Mouse (Mus musculus) limb, embryonic 14.5 days (tissue): ENCODE results near the gene Pcnx2. TPM values are rescaled to one million over a fixed set of nuclear protein-coding genes. Genes with fewer than 3 reads are reported as not detected.
A peak's percentile ranks its signal among the peaks of the same experiment; 100 is the strongest.

Experiments
- ATAC-seq: fragments of 200-750 bp; cut with Nextera tagmentation; 2 replicates; pipeline ENCODE4 v1.8.0; 2017; ENCODE audit warnings: low read depth, moderate number of reproducible peaks, moderate TSS enrichment; ENCODE audit not compliant: low FRiP score
- DNase-seq: peaks from one replicate; pipeline ENCODE4 v3.0.0-alpha.2; 2015; ENCODE audit warnings: low spot score
- H3K27ac ChIP-seq: fragments of 300-500 bp; sonication (generic); replicated peaks from 2 replicates; pipeline ENCODE4 v1.5.1; 2014; ENCODE audit warnings: low read depth, mild to moderate bottlenecking, low read length, moderate library complexity, mixed read lengths
- H3K27me3 ChIP-seq: fragments of 300-500 bp; sonication (generic); 2 replicates; pipeline ENCODE4 v1.6.1; 2014; ENCODE audit warnings: low read length, mixed read lengths; ENCODE audit not compliant: control insufficient read depth, insufficient read depth
- H3K36me3 ChIP-seq: fragments of 300-500 bp; sonication (generic); 2 replicates; pipeline ENCODE4 v1.6.1; 2014; ENCODE audit warnings: mild to moderate bottlenecking, low read length, moderate library complexity, mixed read lengths; ENCODE audit not compliant: control insufficient read depth, insufficient read depth
- H3K4me1 ChIP-seq: fragments of 300-500 bp; sonication (generic); 2 replicates; pipeline ENCODE4 v1.6.1; 2014; ENCODE audit warnings: antibody characterized with exemption, low read length, mixed read lengths; ENCODE audit not compliant: control insufficient read depth, insufficient read depth
- H3K4me2 ChIP-seq: fragments of 300-500 bp; sonication (generic); replicated peaks from 2 replicates; pipeline ENCODE4 v1.6.1; 2014; ENCODE audit warnings: low read depth, mild to moderate bottlenecking, low read length, moderate library complexity; ENCODE audit not compliant: severe bottlenecking
- H3K4me3 ChIP-seq: fragments of 300-500 bp; sonication (generic); replicated peaks from 2 replicates; pipeline ENCODE4 v1.5.1; 2014; ENCODE audit warnings: low read length
- H3K9ac ChIP-seq: fragments of 300-500 bp; sonication (generic); 2 replicates; pipeline ENCODE4 v1.6.1; 2014; ENCODE audit warnings: mild to moderate bottlenecking, low read depth, low read length, moderate library complexity; ENCODE audit not compliant: severe bottlenecking
- H3K9me3 ChIP-seq: fragments of 300-500 bp; sonication (generic); 2 replicates; pipeline ENCODE4 v1.6.1; 2016; ENCODE audit warnings: low read length; ENCODE audit not compliant: control insufficient read depth
- POLR2A ChIP-seq: fragments of 200-500 bp; IDR thresholded peaks from 2 replicates; pipeline ENCODE4 v1.8.0; 2012; ENCODE audit warnings: inconsistent platforms, mild to moderate bottlenecking, moderate library complexity, borderline replicate concordance; ENCODE audit not compliant: insufficient read depth, insufficient read length; ENCODE audit errors: extremely low read depth
- whole genome bisulfite sequencing: fragments of 180-500 bp; shearing (Covaris S2); extraction: QIAGEN DNeasy Blood & Tissue Kit; methylation state at CpG from one replicate; pipeline ENCODE4 v1.1.7; 2014; 5-methylcytosine and 5-hydroxymethylcytosine counted together
- polyA plus RNA-seq, 2 experiments: library from polyadenylated mRNA; depleted of rRNA in 1 of 2; stranded (reverse) in 1 of 2; unstranded in 1 of 2; fragments of >200 nt; fragmentation: Nextera tagmentation in 1 of 2; extraction: Ambion mirVana in 1 of 2; gene quantifications; 2 replicates each; pipeline versions ENCODE4 v1.2.1 to v1.2.3; 2012 to 2014

The Pcnx2 gene
- polyA plus RNA-seq (2012; rRNA removed) (0.33 and 0.42 TPM in 2 replicates), polyA plus RNA-seq (2014; fragmentation: Nextera tagmentation; extraction: Ambion mirVana) (0.15 and 0.39 TPM in 2 replicates)

GRCm38 (mm10) chr8:125897868-125898788 is at the start of gene Pcnx2:
TSS of gene Pcnx2 (minus strand) at chr8:125898317.
- no peak for ATAC-seq
- H3K9ac ChIP-seq = no peak within 1 kb of the TSS; the same call in 1 of the 2 replicates
- 7% methylated on average over 44 of the region's 44 CpGs for WGBS

GRCm38 (mm10) chr8:125944511-125944910 is 46.4 kb upstream of the Pcnx2 start:
- H3K27me3 ChIP-seq = no peaks in the 10 kb centered on the region

More at GRCm38 (mm10) chr8:125897868-125898788, at the start of gene Pcnx2:
- no peak for TF ChIP-seq POLR2A
- Histone ChIP-seq H3K27ac (no peak within 1 kb of the TSS), H3K4me1 (no peaks in the 10 kb centered on the region), H3K36me3 (no peaks in the 10 kb centered on the region), H3K9me3 (no peaks in the 10 kb centered on the region), H3K4me2 (peak within 1 kb of the TSS; percentile 30; the same call in 1 of the 2 replicates), H3K4me3 (peak within 1 kb of the TSS; percentile 14; the same call in 1 of the 2 replicates), H3K27me3 (peaks cover 21% of the 10 kb centered on the region)
- DNase-seq = no peak

GRCm38 (mm10) chr8:125935649-125936048 is 37.5 kb upstream of the Pcnx2 start:
- 41% methylated on average over 9 of the region's 9 CpGs for WGBS
- Histone ChIP-seq H3K27ac (no peak overlapping the region), H3K9me3 (no peaks in the 10 kb centered on the region), H3K27me3 (no peaks in the 10 kb centered on the region), H3K9ac (no peak overlapping the region), H3K4me3 (no peak overlapping the region), H3K4me1 (no peaks in the 10 kb centered on the region), H3K4me2 (no peak overlapping the region), H3K36me3 (no peaks in the 10 kb centered on the region)
- TF ChIP-seq POLR2A = no peak
- DNase-seq = peak; percentile 59
- no peak for ATAC-seq

More at GRCm38 (mm10) chr8:125944511-125944910, 46.4 kb upstream of the Pcnx2 start:
- Histone ChIP-seq H3K36me3 (no peaks in the 10 kb centered on the region), H3K4me1 (no peaks in the 10 kb centered on the region), H3K27ac (no peak overlapping the region), H3K4me3 (no peak overlapping the region), H3K9me3 (no peaks in the 10 kb centered on the region), H3K9ac (no peak overlapping the region), H3K4me2 (no peak overlapping the region)
- no peak for TF ChIP-seq POLR2A
- 73% methylated on average over 4 of the region's 4 CpGs for WGBS
- DNase-seq (no peak), ATAC-seq (no peak)

GRCm38 (mm10) chr8:125931822-125932221 is 33.7 kb upstream of the Pcnx2 start:
- no peak overlapping the region for H3K9ac ChIP-seq
- DNase-seq (no peak), ATAC-seq (no peak)
- 92% methylated on average over 6 of the region's 6 CpGs for WGBS
- TF ChIP-seq POLR2A = no peak
- H3K4me3 ChIP-seq = no peak overlapping the region
- no peak overlapping the region for H3K27ac ChIP-seq
- H3K4me1 ChIP-seq = no peaks in the 10 kb centered on the region
- no peaks in the 10 kb centered on the region for H3K36me3 ChIP-seq
- no peak overlapping the region for H3K4me2 ChIP-seq
- H3K27me3 ChIP-seq = no peaks in the 10 kb centered on the region
- H3K9me3 ChIP-seq = no peaks in the 10 kb centered on the region

- Histone ChIP-seq H3K4me2 (no peak overlapping the region), H3K4me3 (no peak overlapping the region), H3K9ac (no peak overlapping the region), H3K4me1 (no peaks in the 10 kb centered on the region), H3K9me3 (no peaks in the 10 kb centered on the region), H3K27ac (no peak overlapping the region), H3K27me3 (no peaks in the 10 kb centered on the region), H3K36me3 (no peaks in the 10 kb centered on the region)
- DNase-seq (no peak), ATAC-seq (no peak)
- TF ChIP-seq POLR2A = no peak
- 85% methylated on average over 11 of the region's 11 CpGs for WGBS
Measured at GRCm38 (mm10) chr8:125930276-125931046, 32.3 kb upstream of the Pcnx2 start.
